Mouse (Mus musculus) lung, adult 10 weeks (tissue): ENCODE data around the gene Tmprss5. TPM values are rescaled to one million over a fixed set of nuclear protein-coding genes. Genes with fewer than 3 reads are reported as not detected.

ENCODE experiments used
- polyA plus RNA-seq: library from polyadenylated mRNA; stranded (reverse); fragments of 350-450 nt; fragmentation: Illumina TruSeq; extraction: RNeasy Lipid Tissue Mini Kit (QIAGEN cat#74804); gene quantifications from one replicate; pipeline ENCODE4 v1.2.3, GENCODE M21; 2014; ENCODE audit warnings: low read depth, low replicate concordance; ENCODE audit not compliant: insufficient read depth

The Tmprss5 gene
- polyA plus RNA-seq, result 0.51 TPM

DNA sequence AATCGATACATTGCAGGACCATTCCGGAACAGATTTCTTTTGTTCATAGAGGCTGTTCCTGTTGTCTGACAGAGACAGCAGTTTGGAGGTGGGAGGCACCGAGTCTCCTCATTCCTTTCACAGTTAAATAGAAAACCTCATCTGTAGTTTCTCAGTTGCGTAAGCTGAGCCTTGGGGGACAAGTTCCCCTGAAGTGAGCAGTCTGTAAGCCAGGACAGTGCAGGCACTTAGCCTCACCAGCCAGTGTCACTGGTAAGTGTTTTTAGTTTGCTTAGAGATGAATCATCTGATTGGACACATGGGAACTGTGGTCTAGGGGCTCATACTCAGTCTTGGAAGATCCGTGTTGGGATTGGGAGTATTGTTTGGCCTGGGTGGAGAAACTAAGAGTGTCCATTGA lies at the start of gene Tmprss5:
TSS of gene Tmprss5 (plus strand) at position 154 of the 400 bp plus-strand sequence.

GRCm38 (mm10) chr9:49055333-49056205 lies 25.5 kb upstream of the Tmprss5 start, which contains the start of gene Zw10:
TSS of gene Zw10 (plus strand) at chr9:49055613.

Other genes starting within 250 kb of the Tmprss5 start
- 9.2 TPM for gene Zbtb16, start 245.0 kb upstream of the Tmprss5 start, polyA plus RNA-seq
- gene Htr3a, start 170.2 kb upstream of the Tmprss5 start, polyA plus RNA-seq, result 0.11 TPM
- gene Htr3b, start 116.3 kb upstream of the Tmprss5 start, polyA plus RNA-seq, result not detected
- gene Usp28, start 95.9 kb upstream of the Tmprss5 start, polyA plus RNA-seq, result 5.0 TPM
- 16.4 TPM for gene Zw10, start 25.6 kb upstream of the Tmprss5 start, polyA plus RNA-seq
- not detected for gene Gm4894, start 169.3 kb downstream of the Tmprss5 start, polyA plus RNA-seq